Mouse (Mus musculus) intestine, embryonic 15.5 days (tissue): ENCODE measurements at regions not wholly inside any gene's neighbourhood (a gene's known extent, or its start where the extent isn't known, plus 50 kb on each side); places are given as distances from the start of the nearest gene placed in this dataset.
A peak's percentile ranks its signal among the peaks of the same experiment; 100 is the strongest.

Experiments used
- ATAC-seq: fragments of 200-750 bp; cut with Nextera tagmentation; 2 replicates; pipeline ENCODE4 v1.8.0; 2017; ENCODE audit warnings: moderate TSS enrichment, moderate library complexity
- H3K27ac ChIP-seq: fragments of 300-500 bp; sonication (generic); 2 replicates; pipeline ENCODE4 v1.5.1; 2015; ENCODE audit warnings: mild to moderate bottlenecking, inconsistent platforms
- H3K27me3 ChIP-seq: fragments of 300-500 bp; sonication (generic); replicated peaks from 2 replicates; pipeline ENCODE4 v1.6.1; 2015; ENCODE audit warnings: inconsistent platforms
- H3K36me3 ChIP-seq: fragments of 300-500 bp; sonication (generic); 2 replicates; pipeline ENCODE4 v1.6.1; 2015; ENCODE audit warnings: inconsistent platforms
- H3K4me1 ChIP-seq: fragments of 300-500 bp; sonication (generic); replicated peaks from 2 replicates; pipeline ENCODE4 v1.6.1; 2015; ENCODE audit warnings: inconsistent platforms
- H3K4me2 ChIP-seq: fragments of 300-500 bp; sonication (generic); replicated peaks from 2 replicates; pipeline ENCODE4 v1.6.1; 2015; ENCODE audit warnings: mild to moderate bottlenecking, inconsistent platforms
- H3K4me3 ChIP-seq: fragments of 300-500 bp; sonication (generic); replicated peaks from 2 replicates; pipeline ENCODE4 v1.5.1; 2015; ENCODE audit warnings: inconsistent platforms
- H3K9ac ChIP-seq: fragments of 300-500 bp; sonication (generic); 2 replicates; pipeline ENCODE4 v1.6.1; 2015; ENCODE audit warnings: inconsistent platforms
- H3K9me3 ChIP-seq: fragments of 300-500 bp; sonication (generic); 2 replicates; pipeline ENCODE4 v1.6.1; 2016; ENCODE audit warnings: inconsistent platforms
- WGBS: fragments of 180-500 bp; shearing (Covaris S2); methylation state at CpG from one replicate; pipeline ENCODE4 v1.1.7; 2015; 5-methylcytosine and 5-hydroxymethylcytosine counted together

DNA sequence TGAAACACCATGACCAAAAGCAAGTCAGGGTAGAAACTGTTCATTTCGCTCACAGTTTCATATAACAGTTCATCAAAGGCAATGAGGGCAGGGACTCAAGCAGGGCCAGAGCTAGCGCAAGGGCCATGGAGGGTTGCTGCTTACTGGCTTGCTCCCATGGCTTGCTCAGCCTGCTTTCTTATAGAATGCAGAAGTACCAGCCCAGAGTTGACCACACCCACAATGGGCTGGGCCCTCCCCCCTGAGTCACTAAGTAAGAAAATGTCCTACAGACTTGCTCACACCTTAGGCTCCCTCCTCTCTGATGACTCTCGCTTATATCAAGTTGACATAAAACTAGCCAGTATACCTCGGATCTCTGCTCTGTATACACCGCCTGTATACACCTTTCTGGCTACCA lies 135.5 kb upstream of the Top1 start:
- Histone ChIP-seq H3K27ac (no peak overlapping the region), H3K36me3 (no peaks in the 10 kb centered on the region), H3K4me3 (no peak overlapping the region), H3K9me3 (no peaks in the 10 kb centered on the region), H3K4me1 (0 out of 2 replicates have a peak, but pooled peaks cover 5% of the 10 kb centered on the region), H3K4me2 (no peak overlapping the region), H3K9ac (no peak overlapping the region), H3K27me3 (0 out of 2 replicates have a peak, but pooled peaks cover 1% of the 10 kb centered on the region)
- 89% methylated on average over 5 of the region's 5 CpGs for WGBS
- ATAC-seq, result no peak; the same call in 1 of the 2 replicates

- no peak overlapping the region for H3K4me3 ChIP-seq
- 0 out of 2 replicates have a peak, but pooled peaks cover 5% of the 10 kb centered on the region for H3K4me1 ChIP-seq
- no peaks in the 10 kb centered on the region for H3K9me3 ChIP-seq
- H3K27me3 ChIP-seq, result 0 out of 2 replicates have a peak, but pooled peaks cover 3% of the 10 kb centered on the region
- no peaks in the 10 kb centered on the region for H3K36me3 ChIP-seq
- 55% methylated on average over 14 of the region's 14 CpGs for WGBS
- H3K4me2 ChIP-seq, result no peak overlapping the region
- H3K9ac ChIP-seq, result no peak overlapping the region
- ATAC-seq, result peak; percentile 41; the same call in 1 of the 2 replicates
- H3K27ac ChIP-seq, result no peak overlapping the region
Observed at GRCm38 (mm10) chr2:160510635-160511421, 134.9 kb upstream of the Top1 start.

GRCm38 (mm10) chr2:160515621-160516020 lies 130.1 kb upstream of the Top1 start:
- no peak overlapping the region for H3K4me3 ChIP-seq
- no peaks in the 10 kb centered on the region for H3K4me1 ChIP-seq
- H3K36me3 ChIP-seq, result no peaks in the 10 kb centered on the region
- 0 out of 2 replicates have a peak, but pooled peaks cover 3% of the 10 kb centered on the region for H3K27me3 ChIP-seq
- no peak overlapping the region for H3K27ac ChIP-seq
- H3K4me2 ChIP-seq, result no peak overlapping the region
- WGBS, result 43% methylated on average over 6 of the region's 6 CpGs
- no peak overlapping the region for H3K9ac ChIP-seq
- ATAC-seq, result no peak
- H3K9me3 ChIP-seq, result no peaks in the 10 kb centered on the region

GRCm38 (mm10) chr2:160516526-160516925 lies 129.2 kb upstream of the Top1 start:
- no peaks in the 10 kb centered on the region for H3K36me3 ChIP-seq
- H3K27ac ChIP-seq, result no peak overlapping the region
- H3K27me3 ChIP-seq, result 0 out of 2 replicates have a peak, but pooled peaks cover 3% of the 10 kb centered on the region
- no peak overlapping the region for H3K9ac ChIP-seq
- no peak overlapping the region for H3K4me2 ChIP-seq
- H3K4me3 ChIP-seq, result no peak overlapping the region
- 33% methylated on average over 6 of the region's 6 CpGs for WGBS
- no peaks in the 10 kb centered on the region for H3K9me3 ChIP-seq
- no peaks in the 10 kb centered on the region for H3K4me1 ChIP-seq
- ATAC-seq, result no peak

DNA sequence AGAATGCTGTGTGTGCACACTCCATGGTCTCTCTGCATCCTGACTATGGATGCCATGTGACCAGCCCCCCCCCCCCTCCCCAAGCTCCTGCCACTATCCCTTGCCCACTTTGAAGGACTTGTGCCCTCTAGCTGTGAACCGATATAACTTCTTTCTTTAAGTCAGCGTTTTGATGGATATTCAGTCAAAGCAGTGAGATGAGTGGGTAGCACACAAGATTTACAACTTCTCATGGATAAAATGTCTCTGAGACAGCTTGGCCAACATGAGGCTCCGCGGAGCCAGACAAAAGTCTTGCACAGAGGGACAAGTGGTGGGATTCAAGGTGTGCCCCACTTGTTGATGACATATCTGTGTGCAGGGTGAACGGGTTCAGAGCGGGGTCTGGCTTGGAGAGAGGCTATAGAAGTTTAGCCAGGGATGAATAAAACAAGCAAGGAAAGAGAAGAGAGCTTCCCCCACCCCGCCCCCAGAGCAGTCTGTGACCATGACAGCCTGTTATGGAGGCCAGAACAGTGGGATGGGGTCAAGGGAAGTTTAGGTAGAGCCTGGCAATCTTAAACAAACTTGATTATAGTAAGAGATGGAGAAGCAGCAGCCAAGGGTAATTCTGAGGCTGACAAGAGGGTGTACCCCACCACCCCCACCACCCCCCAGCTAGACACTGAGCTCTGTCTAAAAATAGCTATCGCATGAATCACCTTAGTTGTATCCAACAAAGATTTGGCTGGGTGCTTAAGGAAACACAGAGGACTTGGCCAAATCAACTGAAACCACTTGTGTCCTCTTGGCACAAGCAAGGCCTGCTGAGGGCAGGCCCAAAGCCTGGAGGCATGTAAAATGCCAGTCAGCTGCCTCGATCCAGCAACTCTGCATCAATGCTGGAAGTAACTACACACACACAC lies 120.1 kb upstream of the Top1 start:
- Histone ChIP-seq H3K27me3 (no peaks in the 10 kb centered on the region), H3K9me3 (no peaks in the 10 kb centered on the region), H3K9ac (no peak overlapping the region), H3K4me1 (peaks cover 11% of the 10 kb centered on the region), H3K27ac (no peak overlapping the region), H3K36me3 (no peaks in the 10 kb centered on the region), H3K4me2 (no peak overlapping the region), H3K4me3 (no peak overlapping the region)
- 44% methylated on average over 9 of the region's 9 CpGs for WGBS
- peak; percentile 36; the same call in 1 of the 2 replicates for ATAC-seq

DNA sequence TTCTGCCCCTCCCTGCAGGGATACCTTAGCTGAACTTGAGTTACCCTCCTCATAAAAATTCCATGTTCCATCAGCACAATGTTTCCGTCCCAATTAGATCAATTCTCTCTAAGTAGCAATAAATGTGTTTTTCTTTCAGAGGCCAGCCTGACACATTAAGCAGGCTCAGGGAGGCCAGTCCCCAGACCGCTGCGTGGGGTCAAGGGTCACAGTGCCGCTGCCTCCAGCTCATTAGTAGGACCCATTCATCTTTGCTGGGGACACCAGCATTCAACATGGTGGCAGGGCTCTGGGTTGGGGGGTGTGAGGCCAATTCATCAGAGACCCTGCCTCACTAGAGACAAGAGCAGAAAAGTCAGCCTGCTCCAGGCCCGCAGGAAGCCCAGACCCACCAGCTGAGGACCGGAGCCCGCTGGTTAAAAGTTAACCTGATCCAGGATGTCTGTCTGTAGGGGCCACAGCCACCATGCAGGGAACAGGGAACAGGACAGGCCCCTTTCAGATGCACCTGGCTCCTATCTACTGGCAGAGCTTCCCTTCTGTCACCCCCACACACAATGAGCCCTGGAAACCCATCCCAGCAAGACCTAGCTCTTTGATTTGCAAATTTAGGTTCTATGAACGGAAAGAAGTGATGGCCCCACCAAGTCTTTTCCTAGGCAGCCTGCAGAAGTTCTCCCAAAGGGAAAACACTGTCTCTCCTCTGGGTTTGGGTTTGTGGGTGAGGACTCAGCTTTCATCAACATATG lies 119.1 kb upstream of the Top1 start:
- Histone ChIP-seq H3K9ac (no peak overlapping the region), H3K4me2 (peak overlapping the region; percentile 20; the same call in 1 of the 2 replicates), H3K27me3 (no peaks in the 10 kb centered on the region), H3K9me3 (no peaks in the 10 kb centered on the region), H3K27ac (no peak overlapping the region), H3K36me3 (no peaks in the 10 kb centered on the region), H3K4me1 (peaks cover 11% of the 10 kb centered on the region), H3K4me3 (no peak overlapping the region)
- peak; percentile 36; the same call in 1 of the 2 replicates for ATAC-seq
- 30% methylated on average over 8 of the region's 8 CpGs for WGBS

- no peaks in the 10 kb centered on the region for H3K27me3 ChIP-seq
- WGBS, result 58% methylated on average over 7 of the region's 7 CpGs
- H3K4me1 ChIP-seq, result peaks cover 11% of the 10 kb centered on the region
- no peak overlapping the region for H3K27ac ChIP-seq
- H3K9ac ChIP-seq, result no peak overlapping the region
- no peak for ATAC-seq
- H3K4me2 ChIP-seq, result no peak overlapping the region
- no peaks in the 10 kb centered on the region for H3K9me3 ChIP-seq
- H3K36me3 ChIP-seq, result no peaks in the 10 kb centered on the region
- H3K4me3 ChIP-seq, result no peak overlapping the region
Observed at GRCm38 (mm10) chr2:160529306-160529705, 116.4 kb upstream of the Top1 start.

GRCm38 (mm10) chr2:160530377-160530776 lies 115.3 kb upstream of the Top1 start:
- H3K4me2 ChIP-seq, result no peak overlapping the region
- H3K4me3 ChIP-seq, result no peak overlapping the region
- H3K27ac ChIP-seq, result no peak overlapping the region
- H3K4me1 ChIP-seq, result peaks cover 10% of the 10 kb centered on the region
- H3K9me3 ChIP-seq, result no peaks in the 10 kb centered on the region
- WGBS, result 40% methylated on average over 3 of the region's 3 CpGs
- no peaks in the 10 kb centered on the region for H3K27me3 ChIP-seq
- no peak overlapping the region for H3K9ac ChIP-seq
- H3K36me3 ChIP-seq, result no peaks in the 10 kb centered on the region
- no peak for ATAC-seq

DNA sequence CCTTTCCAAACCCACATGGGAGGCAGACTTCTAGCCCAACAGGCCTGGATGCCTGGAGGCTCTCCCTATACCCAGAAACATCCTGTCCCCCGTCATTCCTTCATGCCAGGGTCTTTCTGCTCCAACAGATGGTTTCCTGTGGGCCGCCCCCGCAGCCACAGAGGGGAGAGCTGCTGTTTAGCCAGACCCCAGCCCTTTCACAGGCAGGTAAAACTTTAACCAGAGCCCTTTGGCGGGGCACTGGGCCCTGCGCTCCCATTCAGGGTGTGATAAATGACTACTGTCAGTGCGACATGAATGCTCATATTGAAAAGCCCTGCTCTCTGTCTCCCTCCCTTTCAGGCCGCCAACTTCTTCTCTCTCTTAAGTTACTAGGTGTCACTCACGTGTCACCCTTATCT lies 108.4 kb upstream of the Top1 start:
- no peak overlapping the region for H3K4me2 ChIP-seq
- H3K27me3 ChIP-seq, result no peaks in the 10 kb centered on the region
- no peak overlapping the region for H3K27ac ChIP-seq
- ATAC-seq, result peak; percentile 36; the same call in 1 of the 2 replicates
- H3K4me1 ChIP-seq, result no peaks in the 10 kb centered on the region
- no peak overlapping the region for H3K4me3 ChIP-seq
- no peak overlapping the region for H3K9ac ChIP-seq
- WGBS, result 16% methylated on average over 8 of the region's 8 CpGs
- H3K9me3 ChIP-seq, result no peaks in the 10 kb centered on the region
- no peaks in the 10 kb centered on the region for H3K36me3 ChIP-seq

DNA sequence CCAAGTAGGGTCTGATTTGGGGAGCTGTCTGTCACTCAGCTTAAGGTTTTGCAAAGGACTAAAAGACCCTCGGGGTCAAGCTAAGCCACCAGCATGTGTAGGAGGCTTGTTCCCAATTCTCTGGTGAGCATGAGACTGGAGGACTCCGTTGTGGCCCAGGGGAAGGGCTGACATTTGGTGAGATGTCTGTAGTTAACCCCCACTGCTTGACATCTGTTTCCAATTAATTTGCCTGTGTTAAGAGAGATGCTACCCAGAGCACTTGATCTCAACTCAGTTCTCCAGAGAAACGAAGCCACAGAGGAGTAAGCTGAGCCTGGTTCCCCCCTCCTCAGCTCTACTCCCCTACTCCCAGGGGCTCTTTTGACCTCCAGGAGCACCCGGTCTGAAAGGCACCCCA lies 100.2 kb upstream of the Top1 start:
- 33% methylated on average over 4 of the region's 4 CpGs for WGBS
- no peak for ATAC-seq

GRCm38 (mm10) chr2:160552121-160552669 lies 93.5 kb upstream of the Top1 start:
- no peak overlapping the region for H3K4me2 ChIP-seq

More for the DNA sequence above, 100.2 kb upstream of the Top1 start:
- H3K27ac ChIP-seq, result no peak overlapping the region
- no peaks in the 10 kb centered on the region for H3K9me3 ChIP-seq
- H3K27me3 ChIP-seq, result no peaks in the 10 kb centered on the region
- H3K4me1 ChIP-seq, result no peaks in the 10 kb centered on the region
- H3K4me2 ChIP-seq, result no peak overlapping the region
- no peaks in the 10 kb centered on the region for H3K36me3 ChIP-seq
- H3K4me3 ChIP-seq, result no peak overlapping the region
- H3K9ac ChIP-seq, result no peak overlapping the region

More at GRCm38 (mm10) chr2:160552121-160552669, 93.5 kb upstream of the Top1 start:
- no peak for ATAC-seq
- H3K27me3 ChIP-seq, result no peaks in the 10 kb centered on the region
- no peak overlapping the region for H3K27ac ChIP-seq
- no peak overlapping the region for H3K4me3 ChIP-seq
- no peaks in the 10 kb centered on the region for H3K9me3 ChIP-seq
- H3K4me1 ChIP-seq, result no peaks in the 10 kb centered on the region
- H3K36me3 ChIP-seq, result no peaks in the 10 kb centered on the region
- 63% methylated on average over 19 of the region's 19 CpGs for WGBS
- H3K9ac ChIP-seq, result no peak overlapping the region
